Mouse (Mus musculus): ENCODE data around the gene Gm3173.
"Not testable (repeated sequence)": the region's sequence is repeated elsewhere in the genome, so short reads cannot be mapped to it uniquely, and the experiment has no call there.

Gene Gm3173

GRCm38 (mm10) chr14:4430692-4431091, at the start of gene Gm3173:
Gene Gm3173 (plus strand): TSS chr14:4430992.
- DNase-seq (ENCODE audit: low read depth, low spot score): not testable (repeated sequence)

- not testable (repeated sequence) for DNase-seq (ENCODE audit: low read depth, low spot score)
Observed at GRCm38 (mm10) chr14:4385606-4386005, 45.2 kb upstream of the Gm3173 start.

- not testable (repeated sequence) for DNase-seq (ENCODE audit: low read depth, low spot score)
Observed at GRCm38 (mm10) chr14:4392841-4393530, 37.8 kb upstream of the Gm3173 start.

- DNase-seq (ENCODE audit: low read depth, low spot score): not testable (repeated sequence)
Observed at GRCm38 (mm10) chr14:4397226-4397625, 33.6 kb upstream of the Gm3173 start, which contains the start of gene Gm3159. Gene Gm3159 (plus strand): TSS chr14:4397526.

GRCm38 (mm10) chr14:4398624-4399023, 32.2 kb upstream of the Gm3173 start:
- DNase-seq (ENCODE audit: low read depth, low spot score): not testable (repeated sequence)

- DNase-seq (ENCODE audit: low read depth, low spot score): not testable (repeated sequence)
Observed at GRCm38 (mm10) chr14:4400115-4400789, 30.5 kb upstream of the Gm3173 start.

- DNase-seq (ENCODE audit: low read depth, low spot score): not testable (repeated sequence)
Observed at GRCm38 (mm10) chr14:4401245-4401644, 29.5 kb upstream of the Gm3173 start.

- DNase-seq (ENCODE audit: low read depth, low spot score): not testable (repeated sequence)
Observed at GRCm38 (mm10) chr14:4403840-4404239, 27.0 kb upstream of the Gm3173 start.

- DNase-seq (ENCODE audit: low read depth, low spot score): not testable (repeated sequence)
Observed at GRCm38 (mm10) chr14:4409939-4410338, 20.9 kb upstream of the Gm3173 start.

- DNase-seq (ENCODE audit: low read depth, low spot score): not testable (repeated sequence)
Observed at GRCm38 (mm10) chr14:4414965-4415835, 15.6 kb upstream of the Gm3173 start, which contains the start of gene Gm3164. Gene Gm3164 (plus strand): TSS chr14:4415448.

GRCm38 (mm10) chr14:4481445-4481844, 50.7 kb downstream of the Gm3173 start, which contains the start of gene Gm3182:
Gene Gm3182 (plus strand): TSS chr14:4481745.
- DNase-seq (ENCODE audit: low read depth, low spot score): not testable (repeated sequence)

- not testable (repeated sequence) for DNase-seq (ENCODE audit: low read depth, low spot score)
Observed at GRCm38 (mm10) chr14:4499425-4499824, 68.6 kb downstream of the Gm3173 start.

GRCm38 (mm10) chr14:4555105-4555504, 124.3 kb downstream of the Gm3173 start, which contains the start of gene Gm3047:
Gene Gm3047 (plus strand): TSS chr14:4555405.
- not testable (repeated sequence) for DNase-seq (ENCODE audit: low read depth, low spot score)

Measured in c-Kit-negative CD71-positive TER-119-positive erythroid progenitor cells, embryonic 14.5 days (primary cell).